In genomic region chr19:21105004-21105403, GRCm38 (mm10) we compare ENCODE assay signal across 12 mouse cellular contexts.
DNase-seq lines count a peak whose midpoint lies in the region; ATAC-seq lines count a peak whose summit lies in the region.
"Had no signal": no experiment of that assay in that cellular context is flagged by ENCODE, and none has a peak within 500 bp of the region (broad histone marks: within the 10 kb centered on the region; RNA-seq: fewer than 3 reads in every experiment).

No protein-coding gene starts in this region.

- ATAC-seq in embryonic facial prominence, embryonic 14.5 days (ENCODE audit: low read depth): no peak
- no peak for ATAC-seq in forebrain, embryonic 11.5 days (replicated peaks; ENCODE audit: low FRiP score)
- ATAC-seq: forebrain, postnatal 0 days had no signal

- no peaks in the 10 kb centered on the region for H3K36me3 ChIP-seq in embryonic facial prominence, embryonic 14.5 days (ENCODE audit: control insufficient read depth, insufficient read depth, low read length)
- H3K36me3 ChIP-seq in macrophage (ENCODE audit: inconsistent target): no peaks in the 10 kb centered on the region
- no peaks in the 10 kb centered on the region for H3K36me3 ChIP-seq in forebrain, embryonic 11.5 days (ENCODE audit: control insufficient read depth, insufficient read depth, low read length)
- H3K36me3 ChIP-seq: embryonic facial prominence, embryonic 12.5 days; hindbrain, embryonic 15.5 days; limb, embryonic 13.5 days had no signal

- DNase-seq in lung, postnatal 14 days: peak; percentile 3
- DNase-seq in lung, postnatal 25 days (ENCODE audit: low spot score): no peak
- DNase-seq in adipocyte (ENCODE audit: low spot score): peak; percentile 65
- DNase-seq in embryonic facial prominence, embryonic 14.5 days (ENCODE audit: low spot score): no peak
- no peak for DNase-seq in layer of hippocampus, adult 9-10 months (ENCODE audit: low spot score)
- DNase-seq in heart, postnatal 14 days: no peak
- no peak for DNase-seq in forebrain, embryonic 11.5 days (ENCODE audit: low spot score)
- DNase-seq: forebrain, postnatal 0 days had no signal

- intact Hi-C loops in heart, postnatal 14 days (cut with DNase I): no loop called here

- no peaks in the 10 kb centered on the region for H3K9me3 ChIP-seq in embryonic facial prominence, embryonic 14.5 days (ENCODE audit: control insufficient read depth, low read length)
- no peaks in the 10 kb centered on the region for H3K9me3 ChIP-seq in forebrain, embryonic 11.5 days (ENCODE audit: control insufficient read depth, low read length)
- H3K9me3 ChIP-seq: embryonic facial prominence, embryonic 12.5 days; hindbrain, embryonic 15.5 days; limb, embryonic 13.5 days had no signal

- H3K27me3 ChIP-seq in embryonic facial prominence, embryonic 14.5 days (replicated peaks; ENCODE audit: control insufficient read depth, insufficient read depth, low read length): no peaks in the 10 kb centered on the region
- no peaks in the 10 kb centered on the region for H3K27me3 ChIP-seq in forebrain, embryonic 11.5 days (ENCODE audit: control insufficient read depth, insufficient read depth, low read length)
- H3K27me3 ChIP-seq: embryonic facial prominence, embryonic 12.5 days; hindbrain, embryonic 15.5 days; limb, embryonic 13.5 days had no signal

- H3K4me2 ChIP-seq in embryonic facial prominence, embryonic 14.5 days (ENCODE audit: low read depth, low read length): no peak overlapping the region
- H3K4me2 ChIP-seq in forebrain, embryonic 11.5 days (ENCODE audit: low read depth, low read length, severe bottlenecking): no peak overlapping the region
- H3K4me2 ChIP-seq: embryonic facial prominence, embryonic 12.5 days; hindbrain, embryonic 15.5 days; limb, embryonic 13.5 days had no signal

- peak overlapping the region; percentile 50; the same call in 1 of the 2 replicates for H3K27ac ChIP-seq in embryonic facial prominence, embryonic 14.5 days (replicated peaks; ENCODE audit: low read depth, low read length)
- peak overlapping the region; percentile 49 for H3K27ac ChIP-seq in macrophage
- no peak overlapping the region for H3K27ac ChIP-seq in forebrain, embryonic 11.5 days (ENCODE audit: low read depth, low read length)
- H3K27ac ChIP-seq: embryonic facial prominence, embryonic 12.5 days; hindbrain, embryonic 15.5 days; limb, embryonic 13.5 days had no signal

- H3K4me3 ChIP-seq in embryonic facial prominence, embryonic 14.5 days (ENCODE audit: low read depth, low read length): no peak overlapping the region
- no peak overlapping the region for H3K4me3 ChIP-seq in macrophage (ENCODE audit: inconsistent target)
- no peak overlapping the region for H3K4me3 ChIP-seq in forebrain, embryonic 11.5 days (ENCODE audit: low read depth, low read length)
- H3K4me3 ChIP-seq: embryonic facial prominence, embryonic 12.5 days; hindbrain, embryonic 15.5 days; limb, embryonic 13.5 days had no signal

- H3K4me1 ChIP-seq in embryonic facial prominence, embryonic 14.5 days (ENCODE audit: control insufficient read depth, insufficient read depth, low read length): peaks cover 9% of the 10 kb centered on the region
- no peaks in the 10 kb centered on the region for H3K4me1 ChIP-seq in forebrain, embryonic 11.5 days (replicated peaks; ENCODE audit: control insufficient read depth, insufficient read depth, low read length)
- H3K4me1 ChIP-seq: hindbrain, embryonic 15.5 days had no signal

- WGBS in embryonic facial prominence, embryonic 14.5 days: 78% methylated on average over 6 of the region's 6 CpGs
- WGBS in macrophage (ENCODE audit: missing documents): 68% methylated on average over 6 of the region's 6 CpGs
- WGBS in forebrain, embryonic 11.5 days: 79% methylated on average over 6 of the region's 6 CpGs

- H3K9ac ChIP-seq in embryonic facial prominence, embryonic 14.5 days (ENCODE audit: low read depth, low read length): no peak overlapping the region
- H3K9ac ChIP-seq in forebrain, embryonic 11.5 days (ENCODE audit: low read length): no peak overlapping the region
- H3K9ac ChIP-seq: embryonic facial prominence, embryonic 12.5 days; forebrain, postnatal 0 days; hindbrain, embryonic 15.5 days; limb, embryonic 13.5 days had no signal

- no peaks in the 10 kb centered on the region for H3K79me2 ChIP-seq in macrophage (ENCODE audit: inconsistent target)

Comparison
In these comparisons a context has a peak if more than half of its experiments do, and no peak if none do; other contexts are left out.
1. DNase-seq: peak in lung, postnatal 14 days (single experiment) and adipocyte (single experiment); none in lung, postnatal 25 days (single experiment), embryonic facial prominence, embryonic 14.5 days (single experiment), layer of hippocampus, adult 9-10 months (single experiment), heart, postnatal 14 days (0 of 2) and forebrain, embryonic 11.5 days (single experiment).